Mouse (Mus musculus) effector memory CD4-positive, alpha-beta T cell, adult 5 months (primary cell): ENCODE results near the gene Gstz1. TPM values are rescaled to one million over a fixed set of nuclear protein-coding genes. Genes with fewer than 3 reads are reported as not detected.

Experiments used
- polyA plus RNA-seq: library from polyadenylated mRNA; unstranded; fragments of 100-300 nt; shearing (Covaris generic); gene quantifications from one replicate; pipeline ENCODE4 v1.2.1, GENCODE M21; 2017

The Gstz1 gene
- polyA plus RNA-seq = 6.6 TPM

DNA sequence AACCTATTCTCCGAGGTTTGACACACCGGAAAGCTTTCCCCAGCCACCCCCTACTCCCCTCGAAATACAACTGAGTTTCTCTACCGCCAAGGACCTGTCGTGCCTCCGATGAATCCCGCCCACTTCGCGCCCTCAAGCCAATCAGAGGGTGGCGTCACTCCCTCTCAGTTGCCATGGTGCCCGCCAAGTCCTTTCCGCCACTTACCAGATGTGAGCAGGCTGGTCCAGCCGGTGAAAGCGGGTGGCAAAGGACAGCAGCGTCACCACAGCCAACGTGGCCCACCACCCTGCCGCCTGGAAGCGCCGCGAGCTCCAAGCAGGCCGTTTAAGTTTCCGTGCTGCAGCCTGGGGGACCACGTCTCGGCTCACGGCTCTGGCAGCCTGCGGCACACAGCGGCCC, at the start of gene Gstz1:
Gene Gstz1, plus strand, starts transcription at position 200 of the 400 bp plus-strand sequence.

DNA sequence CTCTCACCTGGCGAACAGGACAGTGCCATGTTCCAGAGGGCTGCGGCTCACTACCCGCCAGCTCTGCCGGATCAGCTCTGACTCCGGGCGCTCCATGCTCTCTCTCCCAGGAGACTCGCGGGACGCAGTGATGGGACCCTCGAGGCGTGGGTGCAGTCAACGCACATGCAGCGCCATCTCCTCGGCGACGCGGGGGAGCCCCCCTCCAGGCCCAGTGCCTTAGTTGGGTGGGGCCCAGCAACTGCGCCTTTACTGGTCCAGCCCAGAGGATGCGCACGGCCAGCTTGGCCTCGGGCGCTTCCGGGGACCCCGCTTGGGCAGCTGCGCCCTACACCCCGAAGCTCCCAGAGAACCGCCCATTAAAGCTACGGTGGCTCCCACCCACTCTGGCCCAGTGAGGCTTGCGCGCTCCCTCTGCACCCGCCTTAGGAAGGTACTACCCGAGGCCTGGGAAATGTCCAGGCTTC, 44.8 kb upstream of the Gstz1 start, which contains the start of gene Ngb:
Gene Ngb, minus strand, starts transcription at position 375 of the 467 bp plus-strand sequence.

DNA sequence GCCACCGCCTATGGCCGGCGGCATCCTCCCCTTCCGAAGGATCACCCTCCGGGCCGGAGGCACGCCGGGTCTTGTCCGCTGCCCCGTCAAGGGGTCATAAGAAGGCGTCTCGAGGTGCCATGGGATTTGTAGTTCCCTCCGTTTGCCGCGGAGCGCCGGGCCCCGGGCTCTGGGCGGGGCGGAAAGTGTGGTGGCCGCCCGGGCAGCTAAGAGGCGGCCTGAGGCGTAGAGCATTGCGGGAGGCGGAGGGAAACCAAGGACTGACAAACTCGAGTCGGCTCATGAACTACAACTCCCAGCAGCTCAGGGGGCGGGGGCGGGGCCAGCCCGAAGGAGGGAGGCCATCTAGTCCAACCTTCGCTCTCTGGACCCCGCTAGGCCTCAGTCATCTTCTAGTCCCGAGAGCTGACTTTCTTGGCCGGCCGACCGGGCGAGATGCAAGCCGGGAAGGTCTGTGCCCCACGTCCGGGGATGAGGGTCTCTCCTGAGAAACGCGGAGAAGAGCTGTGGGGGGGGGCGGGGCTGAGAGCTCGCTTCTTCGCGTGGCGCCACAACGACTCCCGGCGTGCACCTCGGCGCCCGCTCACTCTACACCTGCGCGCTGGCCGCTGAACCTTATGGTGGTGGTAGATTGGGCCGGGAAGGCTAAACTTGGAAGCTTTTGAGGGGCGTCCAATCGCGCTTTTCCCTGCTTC, 577 bp downstream of the Gstz1 start, which contains the start of gene Pomt2:
Gene Pomt2, minus strand, starts transcription at position 574 of the 695 bp plus-strand sequence.

DNA sequence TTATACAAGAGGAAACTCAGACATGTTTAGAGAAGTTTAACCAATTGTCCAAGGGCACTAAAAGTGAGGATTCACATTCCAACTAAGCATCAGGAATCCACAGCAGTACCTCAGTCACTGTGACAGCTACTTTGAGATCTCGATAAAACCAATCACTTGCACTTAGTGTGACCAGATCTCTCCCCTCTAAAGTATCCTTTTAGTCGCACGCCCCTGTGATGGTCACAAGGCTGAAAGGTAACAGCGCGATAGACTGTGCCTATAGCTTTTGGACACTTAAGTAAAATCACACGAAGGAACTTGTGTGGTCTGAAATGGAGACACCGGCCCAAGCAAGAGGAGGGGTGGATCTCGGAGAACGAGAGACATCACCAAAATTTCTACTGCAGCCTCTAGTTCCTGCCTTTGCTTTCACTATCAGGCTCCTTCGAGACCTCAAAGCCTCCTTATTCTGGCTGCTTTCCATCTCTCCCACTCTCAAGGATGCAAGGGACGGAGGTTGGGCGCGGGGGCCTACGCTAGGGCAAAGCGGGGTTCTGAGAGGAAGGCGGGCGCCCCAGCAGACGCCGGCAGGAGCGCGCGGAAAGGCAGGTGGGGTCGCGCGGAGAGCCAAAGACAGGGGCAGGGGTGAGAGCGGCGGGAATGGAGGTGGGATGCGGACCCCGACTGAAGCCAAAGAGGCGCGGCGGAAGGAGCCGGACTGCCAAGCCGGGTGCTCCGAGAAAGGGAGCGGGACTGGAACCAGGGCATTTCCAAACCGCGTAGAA, 52.4 kb downstream of the Gstz1 start, which contains the start of gene Samd15:
Gene Samd15, plus strand, starts transcription at position 518 of the 767 bp plus-strand sequence.

DNA sequence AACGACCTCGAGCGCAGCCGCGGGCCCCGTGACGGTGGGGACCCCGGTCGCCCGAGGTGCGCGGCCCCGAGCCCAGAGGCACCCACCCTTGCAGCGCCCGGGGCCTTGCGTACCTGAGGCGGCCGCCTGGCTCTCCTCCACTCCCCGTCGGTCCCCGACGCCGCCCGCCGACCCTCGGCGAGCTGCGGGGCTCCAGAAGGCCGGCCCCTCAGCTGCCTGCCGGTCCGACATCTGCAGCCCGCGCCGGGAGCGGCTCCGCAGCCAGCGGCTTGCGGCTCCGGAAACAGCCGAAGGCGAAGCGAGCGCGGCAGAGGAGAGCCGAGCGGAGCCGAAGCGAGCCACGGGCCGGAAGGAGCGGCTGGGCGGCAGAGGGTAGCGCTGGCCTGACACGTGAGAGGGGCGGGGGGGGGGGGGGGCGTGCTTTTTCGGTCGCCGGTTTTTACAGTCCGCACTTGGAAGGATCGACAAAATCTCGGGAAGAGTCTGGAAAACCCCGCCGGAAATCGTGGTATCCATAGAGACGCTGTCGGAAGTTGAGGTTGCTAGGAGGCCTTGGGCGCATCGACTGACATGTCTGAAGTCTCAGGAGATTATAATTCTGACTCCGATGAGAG, 53.1 kb downstream of the Gstz1 start, which contains the start of gene Tmed8:
Gene Tmed8, minus strand, starts transcription at position 482 of the 614 bp plus-strand sequence.

Other genes with a start within 250 kb of the Gstz1 start
- 77.6 TPM for gene Cipc, start 200.1 kb upstream of the Gstz1 start, polyA plus RNA-seq
- 0.25 TPM for gene Zdhhc22, start 156.7 kb upstream of the Gstz1 start, polyA plus RNA-seq
- not detected for gene Tmem63c, start 125.8 kb upstream of the Gstz1 start, polyA plus RNA-seq
- not detected for gene Ngb, start 44.6 kb upstream of the Gstz1 start, polyA plus RNA-seq
- 3.3 TPM for gene Pomt2, start 803 bp downstream of the Gstz1 start, polyA plus RNA-seq
- gene Samd15, start 52.6 kb downstream of the Gstz1 start, polyA plus RNA-seq = 1.9 TPM
- gene Tmed8, start 53.3 kb downstream of the Gstz1 start, polyA plus RNA-seq = 8.3 TPM
- 0.42 TPM for gene Noxred1, start 91.6 kb downstream of the Gstz1 start, polyA plus RNA-seq
- 20.2 TPM for gene Vipas39, start 119.1 kb downstream of the Gstz1 start, polyA plus RNA-seq
- gene Ahsa1, start 119.3 kb downstream of the Gstz1 start, polyA plus RNA-seq = 158 TPM
- not detected for gene Ism2, start 152.5 kb downstream of the Gstz1 start, polyA plus RNA-seq
- gene Sptlc2, start 241.2 kb downstream of the Gstz1 start, polyA plus RNA-seq = 133 TPM